Mouse (Mus musculus): ENCODE results near the gene Rhox13.

Rhox13 gene

GRCm38 (mm10) chrX:38120982-38121381, at the start of gene Rhox13:
TSS of gene Rhox13 (plus strand) at chrX:38121219.
- DNase-seq (ENCODE audit: low spot score), result no peak

- DNase-seq (ENCODE audit: low spot score), result peak; percentile 18
Measured at GRCm38 (mm10) chrX:38084226-38084625, 36.8 kb upstream of the Rhox13 start.

- DNase-seq (ENCODE audit: low spot score), result no peak
Measured at GRCm38 (mm10) chrX:38085041-38085440, 36.0 kb upstream of the Rhox13 start, which contains the start of gene Rhox11. TSS of gene Rhox11 (minus strand) at chrX:38085141.

DNA sequence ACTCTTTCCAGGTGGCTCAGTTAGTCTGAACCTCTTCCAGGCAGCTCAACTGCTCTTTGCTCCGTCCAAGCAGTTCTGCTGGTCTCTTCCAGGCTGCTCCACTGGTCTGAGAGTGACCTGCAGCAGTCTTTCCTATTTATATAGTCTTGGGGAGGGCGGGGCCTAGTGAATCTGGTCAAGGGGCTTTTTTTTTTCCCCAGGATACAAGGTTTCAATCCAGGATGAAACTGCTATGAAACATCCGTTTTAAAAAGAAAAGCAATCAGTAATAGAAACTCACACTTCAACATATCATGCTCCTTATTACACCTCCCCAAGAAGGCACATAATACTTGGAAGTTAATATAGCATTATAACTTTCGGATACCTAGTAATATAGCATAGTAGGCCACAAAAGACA, 10.2 kb upstream of the Rhox13 start, which contains the start of gene Rhox12:
Gene Rhox12 (minus strand): TSS at position 101 of the 400 bp plus-strand sequence.
- DNase-seq (ENCODE audit: low spot score), result no peak

DNA sequence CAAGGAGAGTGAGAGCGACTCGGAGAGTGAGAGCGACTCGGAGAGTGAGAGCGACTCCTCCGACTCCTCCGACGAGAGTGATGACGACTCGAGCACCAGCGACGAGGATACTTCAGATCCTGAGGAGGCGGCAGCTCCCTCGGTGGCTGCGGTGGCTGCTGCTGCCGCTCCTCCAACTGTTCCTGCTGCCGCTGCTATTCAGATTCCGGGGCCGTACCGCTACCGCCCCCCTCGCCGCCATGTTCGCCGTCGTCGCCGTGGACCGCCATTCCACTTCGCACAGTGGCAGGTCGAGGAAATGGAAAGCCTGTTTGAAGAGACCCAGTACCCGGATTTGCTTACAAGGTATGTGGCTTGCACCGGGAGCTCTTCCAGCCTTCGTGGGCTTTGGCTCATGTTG, 459 bp downstream of the Rhox13 start:
- DNase-seq (ENCODE audit: low spot score), result no peak

DNA sequence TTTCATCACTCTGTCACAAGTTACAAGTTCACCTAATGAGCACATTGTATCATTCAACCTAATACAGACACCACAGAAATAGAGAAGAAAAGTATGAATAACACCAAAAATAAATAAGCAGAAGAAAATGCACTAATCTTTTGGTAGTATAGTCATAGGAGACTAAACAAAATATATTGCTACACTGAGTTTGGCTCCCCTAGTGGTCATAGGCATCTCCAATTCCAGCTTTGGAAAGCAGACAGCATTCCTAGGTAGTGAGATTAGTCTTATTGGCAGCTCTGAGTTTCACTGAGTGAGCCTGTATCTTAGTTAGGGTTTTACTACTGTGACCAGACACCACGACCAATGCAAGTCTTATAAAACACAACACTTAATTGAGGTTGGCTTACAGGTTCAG, 38.1 kb downstream of the Rhox13 start:
- no peak for DNase-seq (ENCODE audit: low spot score)

DNA sequence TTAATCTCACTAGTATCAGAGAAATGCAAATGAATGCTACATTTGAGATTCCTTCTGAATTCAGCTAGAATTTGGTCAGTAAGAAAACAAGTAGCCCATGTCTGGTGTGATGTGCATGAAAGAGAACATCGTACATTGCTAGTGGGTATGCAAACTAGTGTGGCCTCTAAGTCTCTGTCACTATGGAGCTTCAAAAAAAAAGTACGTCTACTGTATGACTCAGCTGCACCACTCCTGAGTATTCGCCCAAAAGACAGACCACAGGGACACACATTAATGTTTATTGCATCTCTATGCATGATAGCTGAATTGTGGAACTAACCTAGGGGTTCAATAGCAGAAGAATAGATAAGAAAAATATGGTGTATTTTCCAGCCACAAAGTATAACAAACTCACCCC, 44.3 kb downstream of the Rhox13 start:
- no peak for DNase-seq (ENCODE audit: low spot score)

GRCm38 (mm10) chrX:38166064-38166463, 45.0 kb downstream of the Rhox13 start:
- no peak for DNase-seq (ENCODE audit: low spot score)

DNA sequence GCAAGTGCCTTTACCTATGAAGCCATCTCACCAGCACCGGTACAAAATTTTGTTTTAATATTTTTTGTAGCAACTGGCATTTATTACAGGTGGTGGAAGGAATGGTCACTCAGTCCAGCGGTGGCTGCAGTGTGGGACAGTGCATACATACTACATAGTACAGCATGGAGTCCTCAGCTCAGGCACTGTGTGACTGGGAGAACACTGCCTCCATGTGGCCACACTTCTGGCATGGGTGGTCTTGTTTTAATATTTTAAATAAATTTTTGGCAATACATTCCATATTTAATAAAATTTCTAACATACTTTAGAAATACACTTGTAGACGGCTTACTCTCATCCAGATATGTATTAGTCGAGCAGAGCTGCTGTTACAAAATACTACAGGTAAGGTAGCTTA, 45.6 kb downstream of the Rhox13 start:
- no peak for DNase-seq (ENCODE audit: low spot score)
